Mouse (Mus musculus) bone marrow, adult 2 months (tissue): ENCODE data around the gene Smndc1.

Experiments used
- CTCF ChIP-seq: fragments of 200-500 bp; IDR thresholded peaks from 2 replicates; pipeline ENCODE4 v1.5.1; 2011; ENCODE audit warnings: low read length, control low read depth; ENCODE audit not compliant: control insufficient read depth, insufficient read depth
- POLR2A ChIP-seq: fragments of 200-500 bp; IDR thresholded peaks from 2 replicates; pipeline ENCODE4 v1.6.1; 2011; ENCODE audit warnings: low read depth, mild to moderate bottlenecking, control low read depth, low read length, borderline replicate concordance; ENCODE audit not compliant: control insufficient read depth

GRCm38 (mm10) chr19:53364963-53365362 lies 25.4 kb downstream of the Smndc1 start:
- TF ChIP-seq POLR2A, result no peak
- TF ChIP-seq CTCF, result no peak
